In the genomic region with DNA sequence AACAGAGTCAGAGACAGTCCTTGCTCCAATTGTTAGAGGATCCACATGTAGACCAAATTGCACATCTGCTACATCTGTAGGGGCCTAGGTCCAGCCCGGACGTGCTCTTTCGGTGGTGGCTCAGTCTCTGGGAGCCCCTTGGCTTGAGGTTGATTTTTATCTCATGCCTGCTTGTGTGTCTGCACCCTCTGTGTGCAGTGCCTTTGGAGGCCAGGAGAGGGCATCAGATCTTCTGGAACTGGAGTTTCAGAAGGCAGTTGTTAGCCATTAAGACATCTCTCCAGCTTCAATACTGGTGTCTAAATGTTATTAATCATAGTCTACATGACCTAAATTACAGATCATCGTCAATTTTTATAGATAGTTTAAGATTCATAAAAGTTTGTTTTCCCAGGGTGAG, we compare ENCODE assay signal across 20 mouse cellular contexts.
DNase-seq lines count a peak whose midpoint lies in the region; ATAC-seq and TF ChIP-seq lines count a peak whose summit lies in the region.
"Had no signal": no experiment of that assay in that cellular context is flagged by ENCODE, and none has a peak within 500 bp of the region (broad histone marks: within the 10 kb centered on the region; RNA-seq: fewer than 3 reads in every experiment).

No protein-coding gene starts in this region.

- no peak overlapping the region for H3K27ac ChIP-seq in hindbrain, postnatal 0 days
- no peak overlapping the region for H3K27ac ChIP-seq in hindbrain, embryonic 10.5 days
- H3K27ac ChIP-seq in lung, postnatal 0 days (ENCODE audit: low read length), result no peak overlapping the region
- H3K27ac ChIP-seq: embryonic facial prominence, embryonic 12.5 days; forebrain, embryonic 15.5 days; hindbrain, embryonic 15.5 days; macrophage; neural tube, embryonic 13.5 days had no signal

- H3K4me2 ChIP-seq in hindbrain, postnatal 0 days (ENCODE audit: low read depth, low read length), result no peak overlapping the region
- no peak overlapping the region for H3K4me2 ChIP-seq in lung, postnatal 0 days (replicated peaks; ENCODE audit: low read depth, low read length)
- H3K4me2 ChIP-seq: embryonic facial prominence, embryonic 12.5 days; forebrain, embryonic 15.5 days; heart, embryonic 11.5 days; hindbrain, embryonic 15.5 days; midbrain, embryonic 11.5 days; neural tube, embryonic 13.5 days had no signal

- H3K4me3 ChIP-seq in hindbrain, postnatal 0 days (ENCODE audit: low read length), result no peak overlapping the region
- H3K4me3 ChIP-seq in hindbrain, embryonic 10.5 days, result no peak overlapping the region
- H3K4me3 ChIP-seq in lung, postnatal 0 days (ENCODE audit: low read depth, low read length), result no peak overlapping the region
- H3K4me3 ChIP-seq in lung, adult 2 months (replicated peaks; ENCODE audit: extremely low read depth, low read depth, low read length), result no peak overlapping the region
- H3K4me3 ChIP-seq: embryonic facial prominence, embryonic 12.5 days; forebrain, embryonic 15.5 days; hindbrain, embryonic 15.5 days; neural tube, embryonic 13.5 days had no signal

- H3K9ac ChIP-seq in hindbrain, postnatal 0 days (replicated peaks; ENCODE audit: low read length), result no peak overlapping the region
- H3K9ac ChIP-seq in lung, postnatal 0 days (replicated peaks; ENCODE audit: low read depth), result no peak overlapping the region
- H3K9ac ChIP-seq: embryonic facial prominence, embryonic 12.5 days; forebrain, embryonic 15.5 days; hindbrain, embryonic 15.5 days; neural tube, embryonic 13.5 days had no signal

- DNase-seq in hindbrain, postnatal 0 days (ENCODE audit: low spot score), result no peak
- no peak for DNase-seq in hindbrain, embryonic 10.5 days (ENCODE audit: low spot score)
- DNase-seq in lung, postnatal 0 days (ENCODE audit: low spot score), result no peak
- no peak for DNase-seq in lung, adult 2 months
- no peak for DNase-seq in Patski (ENCODE audit: low read depth, low spot score)
- DNase-seq in kidney, adult 11 months, result no peak
- DNase-seq: adrenal gland, adult 8-10 months; cerebellum, adult 9-11 months; heart, postnatal 14 days; kidney, adult 8-10 months; lung, adult 18-20 months; right cerebral cortex, adult 18-20 months had no signal

- H3K27me3 ChIP-seq in hindbrain, postnatal 0 days (ENCODE audit: insufficient read depth, low read length), result no peaks in the 10 kb centered on the region
- H3K27me3 ChIP-seq in hindbrain, embryonic 10.5 days (ENCODE audit: insufficient read depth, poor library complexity, severe bottlenecking), result no peaks in the 10 kb centered on the region
- H3K27me3 ChIP-seq in lung, postnatal 0 days (replicated peaks; ENCODE audit: insufficient read depth, low read length), result no peaks in the 10 kb centered on the region
- H3K27me3 ChIP-seq in Patski, result no peaks in the 10 kb centered on the region
- H3K27me3 ChIP-seq: embryonic facial prominence, embryonic 12.5 days; forebrain, embryonic 15.5 days; hindbrain, embryonic 15.5 days; neural tube, embryonic 13.5 days had no signal

- CTCF ChIA-PET in Patski (lab: Charles Lee), result interaction anchor here (1.0 kb wide), 1 partner anchor 14 kb away, joined by 3 read pairs; no protein-coding TSS in a partner anchor

- H3K9me3 ChIP-seq in hindbrain, postnatal 0 days (ENCODE audit: low read length), result no peaks in the 10 kb centered on the region
- H3K9me3 ChIP-seq in hindbrain, embryonic 10.5 days, result peaks cover 5% of the 10 kb centered on the region; the same call in 1 of the 2 replicates
- H3K9me3 ChIP-seq in lung, postnatal 0 days (ENCODE audit: low read length), result no peaks in the 10 kb centered on the region
- H3K9me3 ChIP-seq: embryonic facial prominence, embryonic 12.5 days; forebrain, embryonic 15.5 days; hindbrain, embryonic 15.5 days; neural tube, embryonic 13.5 days had no signal

- in situ Hi-C loops in Patski (cut with MboI; ENCODE audit: low pct_unique_long_range_greater_than_20kb), result no loop called here

- ATAC-seq in hindbrain, postnatal 0 days, result no peak
- no peak for ATAC-seq in lung, postnatal 0 days
- ATAC-seq in Patski, result no peak
- ATAC-seq in inflammation-experienced regulatory T-cells, adult 6 months, result no peak
- ATAC-seq: forebrain, embryonic 15.5 days had no signal

- TF ChIP-seq POLR2A in lung, adult 2 months (IDR thresholded peaks at IDR 0.05; ENCODE audit: borderline replicate concordance, extremely low read depth, low read depth, low read length), result no peak

- WGBS in hindbrain, postnatal 0 days, result 97% methylated on average over 4 of the region's 4 CpGs
- WGBS in hindbrain, embryonic 10.5 days, result 95% methylated on average over 4 of the region's 4 CpGs
- 97% methylated on average over 4 of the region's 4 CpGs for WGBS in lung, postnatal 0 days
- WGBS in lung, adult 2 months, result over 99% methylated on average over 4 of the region's 4 CpGs

- peaks cover 40% of the 10 kb centered on the region for H3K36me3 ChIP-seq in hindbrain, postnatal 0 days (ENCODE audit: insufficient read depth, low read length)
- peaks cover 98% of the 10 kb centered on the region for H3K36me3 ChIP-seq in hindbrain, embryonic 10.5 days
- peaks cover 37% of the 10 kb centered on the region for H3K36me3 ChIP-seq in lung, postnatal 0 days (ENCODE audit: insufficient read depth, low read length)

- POLR2A ChIA-PET in Patski (lab: Charles Lee), result no interaction called here

- H3K4me1 ChIP-seq in hindbrain, postnatal 0 days (ENCODE audit: insufficient read depth, low read length), result no peaks in the 10 kb centered on the region
- H3K4me1 ChIP-seq in hindbrain, embryonic 10.5 days (replicated peaks), result no peaks in the 10 kb centered on the region
- no peaks in the 10 kb centered on the region for H3K4me1 ChIP-seq in lung, postnatal 0 days (ENCODE audit: insufficient read depth, low read depth, low read length)
- H3K4me1 ChIP-seq in lung, adult 2 months (ENCODE audit: control insufficient read depth, insufficient read depth, low read length), result no peaks in the 10 kb centered on the region
- H3K4me1 ChIP-seq: embryonic facial prominence, embryonic 12.5 days; forebrain, embryonic 15.5 days; hindbrain, embryonic 15.5 days; neural tube, embryonic 13.5 days had no signal

- TF ChIP-seq CTCF in hindbrain, postnatal 0 days (IDR thresholded peaks at IDR 0.05; ENCODE audit: low read depth), result peak; percentile 31
- peak; percentile 28; the same call in 1 of the 2 replicates for TF ChIP-seq CTCF in lung, postnatal 0 days (IDR thresholded peaks at IDR 0.05)
- TF ChIP-seq CTCF in lung, adult 2 months (IDR thresholded peaks at IDR 0.05; ENCODE audit: insufficient read depth, low read length), result no peak
- TF ChIP-seq CTCF in Patski (IDR thresholded peaks at IDR 0.05), result peak; percentile 47

- no peak for TF ChIP-seq EP300 in lung, postnatal 0 days (IDR thresholded peaks at IDR 0.05)
